Comparison of ENCODE assay signal across 16 mouse cellular contexts in the genomic region with DNA sequence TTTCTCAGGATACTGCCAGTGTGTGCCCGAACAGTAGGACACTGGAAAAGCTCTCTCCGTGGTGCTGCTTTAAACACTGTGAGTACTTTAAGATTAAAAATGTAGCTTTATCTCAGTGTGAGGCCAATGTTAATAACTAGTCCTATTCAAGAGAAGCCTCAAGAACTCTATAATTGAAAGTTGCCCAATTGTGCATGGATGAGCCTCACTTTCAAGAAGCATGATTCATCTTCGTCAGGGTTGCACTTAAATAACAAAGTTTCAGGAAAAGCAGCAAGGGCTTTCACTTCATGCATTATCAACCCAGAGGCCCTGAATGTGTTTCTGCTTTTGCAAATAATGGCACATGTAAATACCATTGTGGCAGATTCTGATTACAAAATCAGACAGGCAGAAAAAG.
DNase-seq lines count a peak whose midpoint lies in the region; ATAC-seq lines count a peak whose summit lies in the region.
"Had no signal": no experiment of that assay in that cellular context is flagged by ENCODE, and none has a peak within 500 bp of the region (broad histone marks: within the 10 kb centered on the region; RNA-seq: fewer than 3 reads in every experiment).

No protein-coding gene starts in this region.

- no peak overlapping the region for H3K9ac ChIP-seq in embryonic facial prominence, embryonic 14.5 days (ENCODE audit: low read depth, low read length)
- H3K9ac ChIP-seq: forebrain, postnatal 0 days; liver, embryonic 15.5 days had no signal

- intact Hi-C loops in left cerebral cortex, postnatal 4 days (cut with DNase I) = no loop called here
- intact Hi-C loops in left cerebral cortex, postnatal 10 days (cut with DNase I) = loop anchor here (2.0 kb wide), 1 partner anchor 14 kb away; no protein-coding TSS in a partner anchor

- no peaks in the 10 kb centered on the region for H3K27me3 ChIP-seq in embryonic facial prominence, embryonic 14.5 days (replicated peaks; ENCODE audit: control insufficient read depth, insufficient read depth, low read length)
- no peaks in the 10 kb centered on the region for H3K27me3 ChIP-seq in embryonic facial prominence, embryonic 10.5 days (replicated peaks; ENCODE audit: low read depth, poor library complexity, severe bottlenecking)
- H3K27me3 ChIP-seq: liver, embryonic 15.5 days had no signal

- no peak overlapping the region for H3K4me2 ChIP-seq in embryonic facial prominence, embryonic 14.5 days (ENCODE audit: low read depth, low read length)
- H3K4me2 ChIP-seq: liver, embryonic 15.5 days had no signal

- H3K36me3 ChIP-seq in embryonic facial prominence, embryonic 14.5 days (ENCODE audit: control insufficient read depth, insufficient read depth, low read length) = no peaks in the 10 kb centered on the region
- H3K36me3 ChIP-seq in embryonic facial prominence, embryonic 10.5 days (replicated peaks) = no peaks in the 10 kb centered on the region
- H3K36me3 ChIP-seq: heart, embryonic 10.5 days; liver, embryonic 15.5 days had no signal

- no peak for ATAC-seq in embryonic facial prominence, embryonic 14.5 days (ENCODE audit: low read depth)
- no peak for ATAC-seq in erythroblast, adult 5-6 weeks (replicated peaks; ENCODE audit: low FRiP score, poor library complexity, severe bottlenecking)
- ATAC-seq: forebrain, postnatal 0 days had no signal

- DNase-seq in embryonic facial prominence, embryonic 14.5 days (ENCODE audit: low spot score) = peak; percentile 6
- DNase-seq in embryonic facial prominence, embryonic 10.5 days (ENCODE audit: low spot score) = no peak
- DNase-seq in left cerebral cortex, postnatal 4 days = peak; percentile 4
- DNase-seq in left cerebral cortex, postnatal 10 days (ENCODE audit: extremely low spot score in 1 of 2, low spot score in 2 of 2) = no peak
- DNase-seq in Muller cell, postnatal 12 days (ENCODE audit: inconsistent ontology term) = peak; percentile 24
- peak; percentile 44 to 62 for DNase-seq in cerebellum, postnatal 10 days
- DNase-seq: adrenal gland, adult 2 months; forebrain, postnatal 0 days; kidney, adult 11 months; lung, postnatal 10 days; right cerebral cortex, postnatal 4 days; thymus, adult 2 months had no signal

- no peak overlapping the region for H3K27ac ChIP-seq in embryonic facial prominence, embryonic 14.5 days (replicated peaks; ENCODE audit: low read depth, low read length)
- H3K27ac ChIP-seq in embryonic facial prominence, embryonic 10.5 days (replicated peaks) = no peak overlapping the region
- H3K27ac ChIP-seq: heart, embryonic 10.5 days; liver, embryonic 15.5 days had no signal

- H3K9me3 ChIP-seq in embryonic facial prominence, embryonic 14.5 days (ENCODE audit: control insufficient read depth, low read length) = no peaks in the 10 kb centered on the region
- H3K9me3 ChIP-seq in embryonic facial prominence, embryonic 10.5 days = no peaks in the 10 kb centered on the region
- H3K9me3 ChIP-seq: heart, embryonic 10.5 days; liver, embryonic 15.5 days had no signal

- no peak overlapping the region for H3K4me3 ChIP-seq in embryonic facial prominence, embryonic 14.5 days (ENCODE audit: low read depth, low read length)
- H3K4me3 ChIP-seq in embryonic facial prominence, embryonic 10.5 days = no peak overlapping the region
- H3K4me3 ChIP-seq: erythroblast, embryonic 14.5 days; heart, embryonic 10.5 days; liver, embryonic 15.5 days had no signal

- 69% methylated on average over 3 of the region's 3 CpGs for WGBS in embryonic facial prominence, embryonic 14.5 days
- WGBS in embryonic facial prominence, embryonic 10.5 days = 73% methylated on average over 3 of the region's 3 CpGs

- H3K4me1 ChIP-seq in embryonic facial prominence, embryonic 14.5 days (ENCODE audit: control insufficient read depth, insufficient read depth, low read length) = no peaks in the 10 kb centered on the region
- H3K4me1 ChIP-seq in embryonic facial prominence, embryonic 10.5 days = no peaks in the 10 kb centered on the region
- H3K4me1 ChIP-seq: heart, embryonic 10.5 days; liver, embryonic 15.5 days had no signal

Comparison
In these comparisons a context has a peak if more than half of its experiments do, and no peak if none do; other contexts are left out.
1. DNase-seq: peak in embryonic facial prominence, embryonic 14.5 days (single experiment), left cerebral cortex, postnatal 4 days (single experiment), Muller cell, postnatal 12 days (single experiment) and cerebellum, postnatal 10 days (2 of 2); none in embryonic facial prominence, embryonic 10.5 days (single experiment) and left cerebral cortex, postnatal 10 days (0 of 2).